ENCODE assay signal across 21 mouse cellular contexts in the genomic region with DNA sequence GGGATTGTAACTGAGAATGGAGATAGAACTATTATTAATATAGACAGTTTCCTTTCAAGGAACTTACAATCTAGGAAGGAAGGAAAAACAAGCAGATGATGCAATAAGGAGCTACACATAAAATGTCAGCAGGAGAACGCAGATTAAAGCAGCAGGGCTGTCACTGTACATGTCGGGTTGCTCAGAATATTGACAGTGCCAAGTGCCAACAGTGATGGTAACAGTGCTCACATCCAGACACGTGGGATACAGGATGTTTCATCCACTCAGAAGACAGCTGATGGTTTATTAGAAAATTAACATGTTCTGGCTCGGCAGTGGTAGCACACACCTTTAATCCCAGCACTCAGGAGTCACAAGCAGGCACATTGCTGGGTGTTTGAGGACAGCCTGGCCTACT. TPM values are rescaled to one million over a fixed set of nuclear protein-coding genes. Genes with fewer than 3 reads are reported as not detected.
A peak's percentile ranks its signal among the peaks of the same experiment; 100 is the strongest.
DNase-seq lines count a peak whose midpoint lies in the region; ATAC-seq and TF ChIP-seq lines count a peak whose summit lies in the region.
"Had no signal": no experiment of that assay in that cellular context is flagged by ENCODE, and none has a peak within 500 bp of the region (broad histone marks: within the 10 kb centered on the region; RNA-seq: fewer than 3 reads in every experiment).

No protein-coding gene starts in this region.

- 72% methylated on average over 4 of the region's 4 CpGs for WGBS in hindbrain, embryonic 13.5 days
- WGBS in hindbrain, embryonic 12.5 days: 80% methylated on average over 4 of the region's 4 CpGs
- WGBS in forebrain, postnatal 0 days: 53% methylated on average over 4 of the region's 4 CpGs

- H3K27ac ChIP-seq in hindbrain, embryonic 13.5 days: peak overlapping the region; percentile 19; the same call in 1 of the 2 replicates
- no peak overlapping the region for H3K27ac ChIP-seq in hindbrain, embryonic 12.5 days
- no peak overlapping the region for H3K27ac ChIP-seq in forebrain, postnatal 0 days (ENCODE audit: low read depth, low read length)
- H3K27ac ChIP-seq: embryonic facial prominence, embryonic 15.5 days; heart, embryonic 13.5 days; hindbrain, embryonic 15.5 days; midbrain, embryonic 10.5 days had no signal

- no peak overlapping the region for H3K4me2 ChIP-seq in hindbrain, embryonic 13.5 days
- no peak overlapping the region for H3K4me2 ChIP-seq in hindbrain, embryonic 12.5 days (replicated peaks)
- H3K4me2 ChIP-seq in forebrain, postnatal 0 days (ENCODE audit: low read depth): no peak overlapping the region
- H3K4me2 ChIP-seq: embryonic facial prominence, embryonic 15.5 days; heart, embryonic 13.5 days; hindbrain, embryonic 15.5 days had no signal

- no peak overlapping the region for H3K4me3 ChIP-seq in hindbrain, embryonic 13.5 days
- no peak overlapping the region for H3K4me3 ChIP-seq in hindbrain, embryonic 12.5 days
- no peak overlapping the region for H3K4me3 ChIP-seq in forebrain, postnatal 0 days (ENCODE audit: low read depth, low read length)
- H3K4me3 ChIP-seq: embryonic facial prominence, embryonic 15.5 days; heart, embryonic 13.5 days; hindbrain, embryonic 15.5 days; midbrain, embryonic 10.5 days had no signal

- H3K27me3 ChIP-seq in hindbrain, embryonic 13.5 days: no peaks in the 10 kb centered on the region
- H3K27me3 ChIP-seq in hindbrain, embryonic 12.5 days: no peaks in the 10 kb centered on the region
- no peaks in the 10 kb centered on the region for H3K27me3 ChIP-seq in forebrain, postnatal 0 days (ENCODE audit: insufficient read depth, low read length)
- H3K27me3 ChIP-seq: embryonic facial prominence, embryonic 15.5 days; heart, embryonic 13.5 days; hindbrain, embryonic 15.5 days had no signal

- no peak for ATAC-seq in hindbrain, embryonic 13.5 days (ENCODE audit: low FRiP score)
- ATAC-seq in hindbrain, embryonic 12.5 days (ENCODE audit: low FRiP score): no peak
- peak; percentile 62 for ATAC-seq in forebrain, postnatal 0 days
- ATAC-seq: activated CD4-positive, CD25-positive, alpha-beta regulatory T cell, adult 4 months had no signal

- H3K36me3 ChIP-seq in hindbrain, embryonic 13.5 days: peaks cover 8% of the 10 kb centered on the region
- peaks cover 7% of the 10 kb centered on the region; the same call in 1 of the 2 replicates for H3K36me3 ChIP-seq in hindbrain, embryonic 12.5 days
- H3K36me3 ChIP-seq in forebrain, postnatal 0 days (ENCODE audit: insufficient read depth): no peaks in the 10 kb centered on the region
- H3K36me3 ChIP-seq: midbrain, embryonic 10.5 days had no signal

- peaks cover 7% of the 10 kb centered on the region for H3K4me1 ChIP-seq in hindbrain, embryonic 13.5 days (replicated peaks)
- H3K4me1 ChIP-seq in hindbrain, embryonic 12.5 days: peaks cover 4% of the 10 kb centered on the region; the same call in 1 of the 2 replicates
- no peaks in the 10 kb centered on the region for H3K4me1 ChIP-seq in forebrain, postnatal 0 days (ENCODE audit: insufficient read depth)
- H3K4me1 ChIP-seq: embryonic facial prominence, embryonic 15.5 days; heart, embryonic 13.5 days; hindbrain, embryonic 15.5 days; midbrain, embryonic 10.5 days had no signal

- H3K9ac ChIP-seq in hindbrain, embryonic 13.5 days: no peak overlapping the region
- no peak overlapping the region for H3K9ac ChIP-seq in hindbrain, embryonic 12.5 days
- no peak overlapping the region for H3K9ac ChIP-seq in forebrain, postnatal 0 days
- H3K9ac ChIP-seq: embryonic facial prominence, embryonic 15.5 days; heart, embryonic 13.5 days; hindbrain, embryonic 15.5 days had no signal

- peak; percentile 43 to 45 for DNase-seq in cerebellum, postnatal 10 days
- DNase-seq in cerebellum, postnatal 25 days: no peak
- DNase-seq in layer of hippocampus, adult 9-11 months: peak; percentile 62
- no peak for DNase-seq in layer of hippocampus, postnatal 36 days
- peak; percentile 31 for DNase-seq in forebrain, postnatal 0 days
- DNase-seq: adrenal gland, adult 8-10 months; cerebellum, adult 2 months; gastrocnemius, postnatal 14 days; heart, adult 18-20 months; heart, postnatal 14 days; kidney, adult 11 months; kidney, postnatal 4 days; thymus, adult 18-20 months; thymus, postnatal 36 days had no signal

- H3K9me3 ChIP-seq in hindbrain, embryonic 13.5 days: peaks cover 6% of the 10 kb centered on the region
- 0 out of 2 replicates have a peak, but pooled peaks cover 4% of the 10 kb centered on the region for H3K9me3 ChIP-seq in hindbrain, embryonic 12.5 days (replicated peaks)
- H3K9me3 ChIP-seq in forebrain, postnatal 0 days (ENCODE audit: low read length): no peaks in the 10 kb centered on the region
- H3K9me3 ChIP-seq: embryonic facial prominence, embryonic 15.5 days; hindbrain, embryonic 15.5 days had no signal

- no peak for TF ChIP-seq CTCF in forebrain, postnatal 0 days (IDR thresholded peaks at IDR 0.05; ENCODE audit: low read depth)

RNA-seq across cellular contexts. Expression of gene Nostrin, which starts 18.8 kb away (rescaled TPM):
- 0.71 and 1.1 TPM in 2 replicates for polyA plus RNA-seq in hindbrain, embryonic 13.5 days (2015; fragmentation: Nextera tagmentation; extraction: Ambion mirVana)
- 0.72 and 0.91 TPM in 2 replicates for polyA plus RNA-seq in hindbrain, embryonic 12.5 days (2016; fragmentation: Nextera tagmentation; extraction: Ambion mirVana)
- total RNA-seq in layer of hippocampus, postnatal 36 days (2021): 1 to 10 TPM; 3.6 to 5.5 TPM
- 2.6 and 5.5 TPM in 2 replicates for total RNA-seq in forebrain, postnatal 0 days (2014; rRNA removed)
- 2.8 and 3.1 TPM in 2 replicates for polyA plus RNA-seq in forebrain, postnatal 0 days (2015; fragmentation: Nextera tagmentation; extraction: Ambion mirVana)

Comparison
In these comparisons a context has a peak if more than half of its experiments do, and no peak if none do; other contexts are left out.
1. DNase-seq: peak in cerebellum, postnatal 10 days (2 of 2), layer of hippocampus, adult 9-11 months (single experiment) and forebrain, postnatal 0 days (single experiment); none in cerebellum, postnatal 25 days (0 of 2) and layer of hippocampus, postnatal 36 days (0 of 2).